Mouse (Mus musculus) stomach, embryonic 15.5 days (tissue): ENCODE results near the gene Gm128. TPM values are rescaled to one million over a fixed set of nuclear protein-coding genes. Genes with fewer than 3 reads are reported as not detected.
"Not testable (repeated sequence)": the region's sequence is repeated elsewhere in the genome, so short reads cannot be mapped to it uniquely, and the experiment has no call there.

Experiments used
- ATAC-seq: fragments of 200-750 bp; cut with Nextera tagmentation; 2 replicates; pipeline ENCODE4 v1.8.0; 2017; ENCODE audit warnings: low read depth, moderate number of reproducible peaks, moderate TSS enrichment; ENCODE audit not compliant: insufficient read depth, low FRiP score
- H3K27ac ChIP-seq: fragments of 300-500 bp; sonication (generic); 2 replicates; pipeline ENCODE4 v1.5.1; 2015; ENCODE audit warnings: mild to moderate bottlenecking, inconsistent platforms
- H3K27me3 ChIP-seq: fragments of 300-500 bp; sonication (generic); replicated peaks from 2 replicates; pipeline ENCODE4 v1.6.1; 2015; ENCODE audit warnings: inconsistent platforms
- H3K36me3 ChIP-seq: fragments of 300-500 bp; sonication (generic); 2 replicates; pipeline ENCODE4 v1.6.1; 2015; ENCODE audit warnings: inconsistent platforms
- H3K4me1 ChIP-seq: fragments of 300-500 bp; sonication (generic); 2 replicates; pipeline ENCODE4 v1.6.1; 2015; ENCODE audit warnings: inconsistent platforms
- H3K4me2 ChIP-seq: fragments of 300-500 bp; sonication (generic); 2 replicates; pipeline ENCODE4 v1.6.1; 2015; ENCODE audit warnings: mild to moderate bottlenecking, inconsistent platforms
- H3K4me3 ChIP-seq: fragments of 300-500 bp; sonication (generic); replicated peaks from 2 replicates; pipeline ENCODE4 v1.5.1; 2015; ENCODE audit warnings: inconsistent platforms
- H3K9ac ChIP-seq: fragments of 300-500 bp; sonication (generic); 2 replicates; pipeline ENCODE4 v1.6.1; 2015; ENCODE audit warnings: inconsistent platforms
- H3K9me3 ChIP-seq: fragments of 300-500 bp; sonication (generic); 2 replicates; pipeline ENCODE4 v1.6.1; 2016; ENCODE audit warnings: inconsistent platforms
- WGBS: fragments of 180-500 bp; shearing (Covaris S2); methylation state at CpG from one replicate; pipeline ENCODE4 v1.1.7; 2015; 5-methylcytosine and 5-hydroxymethylcytosine counted together
- polyA plus RNA-seq: library from polyadenylated mRNA; unstranded; fragments of >200 nt; fragmentation: Nextera tagmentation; extraction: Ambion mirVana; gene quantifications from 2 replicates; pipeline ENCODE4 v1.2.1, GENCODE M21; 2015

Gm128 gene
- polyA plus RNA-seq, 1 experiment from 2014 or later = 0.35 TPM

DNA sequence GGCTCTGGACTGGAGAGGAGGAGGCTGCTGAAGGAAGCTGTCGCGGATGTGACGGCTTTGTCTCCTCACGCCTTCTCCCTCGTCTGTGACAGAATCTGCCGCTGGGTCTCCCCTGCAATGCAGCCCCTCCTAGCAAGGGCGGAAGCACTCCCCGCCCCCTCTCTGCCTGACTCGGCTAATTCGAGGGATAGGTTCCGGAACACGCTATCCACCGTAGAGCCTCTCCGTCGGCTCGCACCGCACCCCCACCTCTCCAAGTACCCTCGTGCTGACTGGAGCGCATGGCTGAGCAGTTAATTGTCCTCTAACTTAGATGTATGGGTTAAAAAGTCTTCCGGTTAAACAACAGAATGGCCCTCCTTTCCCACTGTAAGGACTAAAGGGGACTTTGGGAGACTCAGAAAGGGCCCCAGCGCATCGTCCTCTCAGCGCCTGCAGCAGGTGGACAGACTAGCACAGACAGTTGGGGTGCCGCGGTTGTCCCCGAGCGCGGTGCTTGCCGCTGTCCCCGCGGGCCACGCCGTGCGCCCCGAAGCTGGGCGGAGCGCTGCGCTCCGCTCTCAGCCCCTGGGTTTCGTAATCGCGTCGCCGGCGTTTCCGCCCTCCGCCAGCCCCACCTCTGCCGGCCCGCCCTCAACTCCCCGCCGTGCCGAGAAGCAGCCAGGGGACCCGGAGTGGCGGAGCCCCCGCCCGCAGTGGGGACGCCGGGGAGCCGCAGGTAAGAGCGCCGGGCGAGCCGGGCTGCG, 13.1 kb downstream of the Gm128 start, which contains the start of gene Cdc42se1:
TSS of gene Cdc42se1 (plus strand) at position 585 of the 746 bp plus-strand sequence.
- peak within 1 kb of the TSS; percentile 99 for H3K9ac ChIP-seq
- peaks cover 36% of the 10 kb centered on the region for H3K4me1 ChIP-seq
- peak within 1 kb of the TSS; percentile 97 for H3K4me3 ChIP-seq
- no peaks in the 10 kb centered on the region for H3K9me3 ChIP-seq
- no peaks in the 10 kb centered on the region for H3K27me3 ChIP-seq
- H3K36me3 ChIP-seq = peaks cover 29% of the 10 kb centered on the region
- H3K27ac ChIP-seq = peak within 1 kb of the TSS; percentile 98
- peak within 1 kb of the TSS; percentile 83 for H3K4me2 ChIP-seq
- WGBS = under 1% methylated on average over 64 of the region's 64 CpGs
- peak; percentile 84 for ATAC-seq

DNA sequence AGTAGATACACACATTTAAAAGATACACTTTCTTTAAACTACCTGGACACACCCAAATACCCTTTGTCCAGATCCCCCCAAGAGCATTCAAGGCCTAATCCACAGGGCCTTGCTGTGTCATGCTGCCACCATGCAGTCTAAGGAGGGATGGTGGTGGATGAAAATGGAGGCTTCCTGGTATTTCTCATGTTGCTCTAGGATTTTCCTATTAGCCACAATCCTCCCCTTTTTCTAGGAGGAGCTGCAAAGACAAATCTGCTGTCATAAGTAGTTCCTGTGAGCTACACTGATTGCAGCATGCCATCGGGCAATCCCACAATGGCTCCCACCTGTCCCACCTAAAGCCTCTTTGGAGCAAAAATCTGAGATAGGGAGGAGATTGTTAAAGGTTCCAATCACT, 14.2 kb downstream of the Gm128 start:
- Histone ChIP-seq H3K9ac (peak overlapping the region; percentile 22; the same call in 1 of the 2 replicates), H3K36me3 (peaks cover 19% of the 10 kb centered on the region), H3K27me3 (no peaks in the 10 kb centered on the region), H3K9me3 (no peaks in the 10 kb centered on the region), H3K4me2 (peak overlapping the region; percentile 83), H3K4me1 (peaks cover 33% of the 10 kb centered on the region), H3K4me3 (peak overlapping the region; percentile 97), H3K27ac (no peak overlapping the region)
- no peak for ATAC-seq
- 17% methylated on average over 1 of the region's 1 CpGs for WGBS

DNA sequence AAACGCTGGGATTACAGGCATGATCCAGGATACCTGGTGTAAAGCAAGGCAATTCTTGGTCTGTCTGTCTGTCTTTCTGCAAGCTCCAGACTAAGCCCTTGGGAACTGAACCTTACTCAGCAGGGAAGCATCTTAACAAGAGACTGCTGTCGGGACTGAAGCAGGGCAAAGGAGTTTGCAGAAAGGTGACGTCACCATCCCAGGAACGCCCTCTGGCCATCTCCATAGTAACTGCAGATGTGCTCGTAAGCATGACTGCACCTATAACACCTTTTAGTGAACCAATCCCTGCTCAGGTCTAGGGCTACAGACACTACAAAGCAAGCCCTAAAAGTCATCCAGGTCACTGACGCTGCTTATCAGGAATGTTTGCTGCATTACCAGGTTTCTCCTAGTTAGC, 17.1 kb downstream of the Gm128 start:
- Histone ChIP-seq H3K4me3 (no peak overlapping the region), H3K4me1 (peaks cover 11% of the 10 kb centered on the region; the same call in 1 of the 2 replicates), H3K27ac (no peak overlapping the region), H3K9ac (no peak overlapping the region), H3K27me3 (no peaks in the 10 kb centered on the region), H3K9me3 (no peaks in the 10 kb centered on the region), H3K36me3 (peaks cover 13% of the 10 kb centered on the region), H3K4me2 (no peak overlapping the region)
- no peak for ATAC-seq
- WGBS = 41% methylated on average over 6 of the region's 6 CpGs

DNA sequence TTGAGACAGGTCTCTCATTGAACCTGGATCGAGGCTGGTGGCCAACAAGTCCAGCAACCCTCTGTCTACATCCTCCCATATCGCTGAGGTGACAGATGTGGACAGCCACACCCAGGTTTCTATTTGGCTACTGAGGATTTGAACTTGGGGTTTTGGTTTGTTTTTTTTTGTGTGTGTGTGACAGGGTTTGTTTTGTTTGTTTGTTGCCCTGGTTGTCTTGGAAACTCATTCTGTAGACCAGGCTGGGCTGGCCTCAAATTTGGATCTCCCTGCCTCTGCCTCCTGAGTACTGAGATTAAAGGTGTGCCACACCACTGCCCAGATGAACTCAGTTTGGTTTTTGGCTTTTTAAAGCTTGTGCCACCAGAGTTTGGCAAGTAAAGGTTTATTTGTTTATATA, 18.4 kb downstream of the Gm128 start:
- ATAC-seq = no peak

DNA sequence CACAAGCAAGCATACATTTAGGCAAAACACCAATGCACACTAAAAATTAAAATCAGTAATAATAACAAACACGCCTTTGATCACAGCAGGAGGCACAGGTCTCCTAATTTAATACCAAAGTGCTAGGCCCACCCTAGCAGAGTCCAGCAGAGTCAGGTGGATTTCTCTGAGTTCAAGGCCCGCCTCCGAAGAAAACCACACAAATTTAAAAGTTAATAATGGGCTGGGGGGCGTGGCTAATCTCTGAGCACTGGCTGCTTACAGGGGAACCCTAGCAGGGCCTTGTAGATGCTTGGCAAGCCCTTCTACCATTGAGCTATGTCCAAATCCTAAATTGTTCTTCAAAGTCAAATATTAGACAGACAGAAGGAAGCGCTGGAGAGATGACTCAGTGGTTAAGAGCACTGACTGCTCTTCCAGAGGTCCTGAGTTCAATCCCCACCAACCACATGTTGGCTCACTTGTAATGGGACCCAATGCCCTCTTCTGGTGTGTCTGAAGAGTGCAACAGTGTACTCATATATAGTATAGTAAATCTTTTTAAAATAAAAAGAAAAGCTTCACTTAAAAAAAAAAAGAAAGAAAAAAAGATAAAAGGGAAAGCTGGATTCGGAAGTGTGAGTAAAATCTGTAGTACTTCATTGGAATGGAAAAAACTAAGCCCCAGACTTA, 22.8 kb downstream of the Gm128 start:
- Histone ChIP-seq H3K4me2 (peak overlapping the region; percentile 75), H3K4me3 (peak overlapping the region; percentile 82), H3K27ac (peak overlapping the region; percentile 100), H3K9ac (no peak overlapping the region; the same call in 1 of the 2 replicates), H3K4me1 (0 out of 2 replicates have a peak, but pooled peaks cover 7% of the 10 kb centered on the region), H3K9me3 (no peaks in the 10 kb centered on the region), H3K27me3 (no peaks in the 10 kb centered on the region), H3K36me3 (peaks cover 14% of the 10 kb centered on the region; the same call in 1 of the 2 replicates)
- WGBS = 72% methylated on average over 6 of the region's 6 CpGs
- ATAC-seq = no peak

More for the DNA sequence above, 18.4 kb downstream of the Gm128 start:
- Histone ChIP-seq H3K36me3 (peaks cover 13% of the 10 kb centered on the region), H3K4me3 (no peak overlapping the region), H3K27me3 (no peaks in the 10 kb centered on the region), H3K4me2 (no peak overlapping the region), H3K9me3 (no peaks in the 10 kb centered on the region), H3K27ac (no peak overlapping the region), H3K4me1 (peaks cover 11% of the 10 kb centered on the region; the same call in 1 of the 2 replicates), H3K9ac (no peak overlapping the region)
- 93% methylated on average over 2 of the region's 2 CpGs for WGBS

DNA sequence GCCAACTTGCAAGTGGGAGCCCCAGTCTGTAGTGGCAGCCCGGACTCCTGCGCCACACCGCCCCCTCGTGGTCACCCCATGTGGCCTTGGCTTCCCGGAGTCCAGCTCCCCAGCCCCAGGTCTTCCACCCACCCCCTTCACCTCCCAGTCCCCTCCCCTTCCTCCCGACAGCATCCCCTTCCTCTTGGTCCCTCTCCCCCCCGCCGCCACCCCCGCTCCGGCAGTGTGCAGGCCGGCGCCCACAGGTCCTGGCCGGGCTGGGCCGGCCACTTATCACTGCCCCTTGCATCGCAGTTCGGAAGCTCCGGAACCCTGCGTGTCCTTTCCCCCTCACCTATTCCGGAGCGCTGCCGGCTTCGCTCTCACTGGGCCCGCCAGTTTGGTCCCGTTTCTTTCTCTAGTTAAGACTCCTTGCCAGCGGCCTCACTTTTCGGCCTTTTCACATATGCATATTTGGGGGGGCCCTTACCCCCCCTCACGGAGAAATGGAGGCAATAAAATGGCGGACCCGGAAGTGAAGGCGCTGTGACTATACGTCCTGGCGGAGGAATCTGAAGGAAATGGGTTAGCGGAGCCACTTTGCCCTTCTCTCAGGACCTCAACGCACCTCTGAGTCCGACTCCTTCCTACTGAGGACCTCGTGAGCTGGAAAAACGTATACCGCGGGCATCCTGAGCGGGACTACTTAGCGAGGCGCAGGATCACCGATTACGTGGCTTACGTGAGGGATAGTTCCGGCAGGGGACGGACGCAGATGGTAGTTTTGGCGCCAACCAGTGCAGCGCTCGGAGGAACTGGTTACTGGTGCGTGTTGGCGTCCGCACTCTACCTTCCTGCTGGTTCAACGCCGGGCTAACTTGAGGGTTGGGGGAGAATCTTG, 23.9 kb downstream of the Gm128 start, which contains the start of gene Gabpb2:
TSS of gene Gabpb2 (minus strand) at position 662 of the 880 bp plus-strand sequence.
- Histone ChIP-seq H3K4me2 (peak within 1 kb of the TSS; percentile 75), H3K9me3 (no peaks in the 10 kb centered on the region), H3K4me1 (0 out of 2 replicates have a peak, but pooled peaks cover 7% of the 10 kb centered on the region), H3K4me3 (peak within 1 kb of the TSS; percentile 82), H3K9ac (peak within 1 kb of the TSS; percentile 85), H3K36me3 (peaks cover 13% of the 10 kb centered on the region; the same call in 1 of the 2 replicates), H3K27me3 (no peaks in the 10 kb centered on the region), H3K27ac (peak within 1 kb of the TSS; percentile 100)
- under 1% methylated on average over 56 of the region's 56 CpGs for WGBS
- peak; percentile 89 for ATAC-seq

DNA sequence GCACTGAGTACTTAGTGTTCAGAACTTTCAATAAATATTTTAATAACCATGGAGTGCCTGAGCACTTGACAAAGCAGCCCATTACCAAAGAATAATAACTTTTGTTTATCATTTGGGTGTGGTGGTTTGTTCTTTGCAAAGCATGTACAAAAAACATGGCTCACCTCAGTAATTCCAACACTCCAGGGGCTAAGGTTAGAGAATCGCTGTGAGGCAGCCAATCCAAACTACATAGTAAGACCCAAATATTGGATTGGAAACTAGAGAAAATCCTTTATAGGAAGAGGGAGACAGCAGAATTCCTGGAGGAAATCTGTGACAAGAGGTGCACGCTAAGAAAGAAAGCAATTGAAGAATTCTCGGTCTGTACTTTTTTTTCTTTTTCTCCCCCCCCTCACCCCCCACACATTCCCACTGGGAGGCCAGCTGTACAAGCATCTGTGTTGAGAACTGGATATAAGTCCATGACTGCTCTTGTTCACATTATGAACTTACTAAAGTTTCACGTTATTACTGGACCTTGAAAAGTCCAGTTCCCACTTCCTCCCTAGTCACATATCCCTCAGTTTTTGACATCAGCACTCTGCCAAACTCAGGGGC, 24.6 kb downstream of the Gm128 start:
- no peaks in the 10 kb centered on the region for H3K9me3 ChIP-seq
- WGBS = 14% methylated on average over 4 of the region's 4 CpGs
- H3K27me3 ChIP-seq = no peaks in the 10 kb centered on the region
- H3K4me2 ChIP-seq = peak overlapping the region; percentile 75
- 0 out of 2 replicates have a peak, but pooled peaks cover 7% of the 10 kb centered on the region for H3K4me1 ChIP-seq
- peak overlapping the region; percentile 100 for H3K27ac ChIP-seq
- H3K36me3 ChIP-seq = 0 out of 2 replicates have a peak, but pooled peaks cover 14% of the 10 kb centered on the region
- peak overlapping the region; percentile 82 for H3K4me3 ChIP-seq
- peak overlapping the region; percentile 85; the same call in 1 of the 2 replicates for H3K9ac ChIP-seq
- peak; percentile 27 for ATAC-seq

DNA sequence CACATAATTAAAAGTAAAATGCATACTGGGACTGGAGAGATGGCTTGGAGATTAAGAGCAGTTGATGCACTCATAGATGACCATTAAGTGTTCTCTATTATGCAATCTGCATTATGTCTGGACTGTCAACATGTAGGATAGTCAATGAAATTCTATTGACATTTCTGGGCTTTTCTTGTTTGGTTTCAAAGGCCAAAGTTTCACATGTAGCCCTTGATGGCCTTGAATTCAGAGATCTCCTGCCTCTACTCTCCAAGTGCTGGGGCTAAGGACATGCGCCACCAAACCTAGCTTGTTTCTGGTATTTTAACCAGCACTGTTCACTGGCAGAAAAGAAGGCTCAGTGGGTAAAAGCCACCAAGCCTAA, 27.8 kb downstream of the Gm128 start:
- no peaks in the 10 kb centered on the region for H3K9me3 ChIP-seq
- 0 out of 2 replicates have a peak, but pooled peaks cover 7% of the 10 kb centered on the region for H3K4me1 ChIP-seq
- H3K9ac ChIP-seq = no peak overlapping the region
- no peaks in the 10 kb centered on the region for H3K27me3 ChIP-seq
- H3K4me3 ChIP-seq = no peak overlapping the region
- no peak for ATAC-seq
- H3K4me2 ChIP-seq = no peak overlapping the region
- 0 out of 2 replicates have a peak, but pooled peaks cover 11% of the 10 kb centered on the region for H3K36me3 ChIP-seq
- 94% methylated on average over 1 of the region's 1 CpGs for WGBS
- H3K27ac ChIP-seq = no peak overlapping the region

DNA sequence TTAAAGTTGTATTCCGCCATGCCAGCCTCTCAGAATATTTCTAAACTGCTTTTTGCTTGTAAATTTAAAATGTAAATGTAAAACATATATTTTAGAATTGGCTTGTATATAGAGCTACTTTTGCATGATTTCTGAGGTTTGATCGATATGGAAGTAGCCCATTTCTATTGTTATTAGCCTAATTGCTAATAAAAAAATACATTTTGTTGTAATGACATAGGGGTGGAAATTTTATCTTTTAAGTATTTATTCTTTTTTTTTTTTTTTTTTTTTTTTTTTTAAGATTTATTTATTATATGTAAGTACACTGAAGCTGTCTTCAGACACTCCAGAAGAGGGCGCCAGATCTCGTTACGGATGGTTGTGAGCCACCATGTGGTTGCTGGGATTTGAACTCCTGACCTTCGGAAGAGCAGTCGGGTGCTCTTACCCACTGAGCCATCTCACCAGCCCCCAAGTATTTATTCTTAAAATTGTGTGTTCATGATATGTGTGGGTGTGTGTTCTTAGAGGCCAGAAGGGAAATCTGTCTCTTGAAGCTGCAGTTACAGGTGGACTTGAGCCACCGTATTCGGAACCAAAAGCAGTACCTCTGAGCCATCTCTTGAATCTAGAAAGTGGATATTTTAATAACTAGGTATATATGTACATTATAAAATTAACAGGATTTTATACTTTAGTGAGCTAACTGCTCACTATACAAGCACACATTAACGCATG, 28.3 kb downstream of the Gm128 start:
- H3K27me3 ChIP-seq, H3K9ac ChIP-seq, H3K4me3 ChIP-seq, H3K27ac ChIP-seq, H3K9me3 ChIP-seq, H3K4me1 ChIP-seq, H3K4me2 ChIP-seq, ATAC-seq: not testable (repeated sequence)
- WGBS = 88% methylated on average over 10 of the region's 10 CpGs
- H3K36me3 ChIP-seq = peaks cover 14% of the 10 kb centered on the region; the same call in 1 of the 2 replicates

DNA sequence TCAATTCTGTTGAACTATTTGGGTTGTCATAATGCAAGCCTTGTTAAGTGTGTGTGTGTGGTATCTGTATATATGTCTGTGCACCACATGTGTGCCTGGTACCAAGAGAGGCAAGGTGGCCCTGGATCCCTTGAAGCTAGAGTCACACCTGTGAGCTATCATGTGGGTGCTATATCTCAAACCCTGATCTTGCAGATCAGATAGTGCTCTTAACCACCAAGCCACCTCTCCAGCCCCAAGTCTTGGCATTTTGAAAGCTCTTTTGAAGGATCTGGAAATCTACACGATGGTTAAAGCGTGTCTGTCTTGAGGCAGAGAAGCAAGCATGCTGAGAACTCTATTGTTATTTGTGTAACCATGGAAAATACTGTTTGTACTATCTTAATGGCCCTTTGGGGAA, 30.8 kb downstream of the Gm128 start:
- Histone ChIP-seq H3K27ac (no peak overlapping the region), H3K4me3 (no peak overlapping the region), H3K9me3 (no peaks in the 10 kb centered on the region), H3K9ac (no peak overlapping the region), H3K4me2 (no peak overlapping the region), H3K4me1 (no peaks in the 10 kb centered on the region), H3K27me3 (no peaks in the 10 kb centered on the region), H3K36me3 (peaks cover 30% of the 10 kb centered on the region)
- 74% methylated on average over 2 of the region's 2 CpGs for WGBS
- ATAC-seq = no peak
